Mouse (Mus musculus) cerebellum, adult 9-11 months (tissue): ENCODE data around the gene Dcaf4.

Experiments used
- DNase-seq: peaks from one replicate; pipeline ENCODE4 v3.0.0; 2022

Gene Dcaf4

GRCm38 (mm10) chr12:83551305-83551704 lies 31.0 kb downstream of the Dcaf4 start:
- DNase-seq, result no peak

- DNase-seq, result no peak
Observed at GRCm38 (mm10) chr12:83553816-83554215, 33.5 kb downstream of the Dcaf4 start.

GRCm38 (mm10) chr12:83555605-83556004 lies 35.3 kb downstream of the Dcaf4 start:
- DNase-seq, result no peak

GRCm38 (mm10) chr12:83558496-83558895 lies 38.2 kb downstream of the Dcaf4 start:
- DNase-seq, result peak; percentile 54

- no peak for DNase-seq
Observed at GRCm38 (mm10) chr12:83560189-83560588, 39.9 kb downstream of the Dcaf4 start.

- no peak for DNase-seq
Observed at GRCm38 (mm10) chr12:83562589-83562988, 42.3 kb downstream of the Dcaf4 start.

GRCm38 (mm10) chr12:83569866-83570265 lies 49.6 kb downstream of the Dcaf4 start:
- no peak for DNase-seq

- no peak for DNase-seq
Observed at GRCm38 (mm10) chr12:83572717-83573116, 52.5 kb downstream of the Dcaf4 start.

- DNase-seq, result no peak
Observed at GRCm38 (mm10) chr12:83577445-83577844, 57.2 kb downstream of the Dcaf4 start.

GRCm38 (mm10) chr12:83578356-83578755 lies 58.1 kb downstream of the Dcaf4 start:
- no peak for DNase-seq

- no peak for DNase-seq
Observed at GRCm38 (mm10) chr12:83578896-83579569, 58.8 kb downstream of the Dcaf4 start.

- DNase-seq, result no peak
Observed at GRCm38 (mm10) chr12:83580283-83580682, 60.0 kb downstream of the Dcaf4 start.

- DNase-seq, result no peak
Observed at GRCm38 (mm10) chr12:83582106-83582505, 61.8 kb downstream of the Dcaf4 start.

GRCm38 (mm10) chr12:83582747-83583146 lies 62.5 kb downstream of the Dcaf4 start:
- DNase-seq, result no peak

- DNase-seq, result no peak
Observed at GRCm38 (mm10) chr12:83586628-83587027, 66.4 kb downstream of the Dcaf4 start.
